Mouse (Mus musculus): ENCODE data around the gene Abr.

The Abr gene

GRCm38 (mm10) chr11:76456897-76457296, 165.2 kb downstream of the Abr start:
- peak; percentile 48 for DNase-seq (ENCODE audit: low spot score)

- peak; percentile 84 for DNase-seq (ENCODE audit: low spot score)
These were observed 165.9 kb downstream of the Abr start for GRCm38 (mm10) chr11:76456233-76456632.

GRCm38 (mm10) chr11:76454492-76454891, 167.6 kb downstream of the Abr start:
- DNase-seq (ENCODE audit: low spot score), result peak; percentile 56

GRCm38 (mm10) chr11:76450202-76450561, 171.9 kb downstream of the Abr start:
- no peak for DNase-seq (ENCODE audit: low spot score)

DNA sequence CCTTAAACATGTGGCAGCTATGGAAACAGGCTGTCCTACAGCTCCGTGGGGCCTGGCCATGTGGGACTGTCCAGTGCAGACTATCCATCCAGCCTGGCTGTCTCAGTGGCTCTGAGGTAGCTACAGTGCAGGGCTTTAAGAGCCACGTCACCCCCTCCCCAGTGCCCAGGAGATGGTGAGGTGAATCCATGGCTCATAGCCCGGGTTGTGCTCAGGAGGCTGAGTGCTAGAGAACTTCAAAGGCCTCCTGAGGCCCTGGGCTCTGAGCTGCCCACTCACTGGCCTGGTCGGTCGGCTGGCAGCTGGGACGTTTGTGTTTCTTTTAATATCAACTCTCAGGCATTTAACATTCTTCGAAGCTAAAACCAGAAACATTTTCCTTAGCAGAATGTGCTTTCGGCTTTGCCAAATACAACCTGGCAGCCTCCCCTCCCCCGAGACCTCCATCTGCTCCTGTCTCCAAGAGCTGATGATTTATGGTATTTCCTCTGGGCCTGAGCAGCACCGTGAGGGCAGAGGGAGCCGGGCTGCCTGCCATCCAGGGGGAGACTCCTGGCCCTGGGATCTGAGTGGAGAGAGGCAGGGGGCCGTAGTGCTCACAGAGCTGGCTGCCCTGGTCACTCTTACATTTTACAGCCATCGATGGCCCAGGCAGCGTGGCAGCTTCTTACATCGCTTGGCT, 172.5 kb downstream of the Abr start:
- no peak for DNase-seq (ENCODE audit: low spot score)

GRCm38 (mm10) chr11:76446251-76446650, 175.9 kb downstream of the Abr start:
- no peak for DNase-seq (ENCODE audit: low spot score)

- DNase-seq (ENCODE audit: low spot score), result no peak
These were observed 176.7 kb downstream of the Abr start for GRCm38 (mm10) chr11:76445459-76445858.

DNA sequence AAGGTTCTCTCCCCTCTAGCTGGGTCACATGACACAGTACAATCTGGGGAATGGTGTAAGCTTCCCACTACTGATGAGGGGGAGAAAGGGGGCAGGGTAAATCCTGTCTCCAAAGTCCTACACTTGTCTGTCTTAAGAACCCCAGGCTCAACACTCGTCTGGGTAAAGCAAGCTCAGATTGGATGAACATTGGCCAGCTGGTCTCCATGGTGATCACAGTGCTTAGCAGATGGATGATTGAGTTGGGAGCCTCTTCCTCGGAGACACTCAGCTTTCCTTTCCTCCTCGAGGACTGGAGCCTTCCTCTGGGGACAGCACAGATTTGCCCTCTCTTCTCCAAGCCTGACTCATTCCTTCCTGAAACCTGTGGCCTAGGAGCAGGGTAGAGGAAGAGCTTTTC, 182.4 kb downstream of the Abr start:
- no peak for DNase-seq (ENCODE audit: low spot score)

DNA sequence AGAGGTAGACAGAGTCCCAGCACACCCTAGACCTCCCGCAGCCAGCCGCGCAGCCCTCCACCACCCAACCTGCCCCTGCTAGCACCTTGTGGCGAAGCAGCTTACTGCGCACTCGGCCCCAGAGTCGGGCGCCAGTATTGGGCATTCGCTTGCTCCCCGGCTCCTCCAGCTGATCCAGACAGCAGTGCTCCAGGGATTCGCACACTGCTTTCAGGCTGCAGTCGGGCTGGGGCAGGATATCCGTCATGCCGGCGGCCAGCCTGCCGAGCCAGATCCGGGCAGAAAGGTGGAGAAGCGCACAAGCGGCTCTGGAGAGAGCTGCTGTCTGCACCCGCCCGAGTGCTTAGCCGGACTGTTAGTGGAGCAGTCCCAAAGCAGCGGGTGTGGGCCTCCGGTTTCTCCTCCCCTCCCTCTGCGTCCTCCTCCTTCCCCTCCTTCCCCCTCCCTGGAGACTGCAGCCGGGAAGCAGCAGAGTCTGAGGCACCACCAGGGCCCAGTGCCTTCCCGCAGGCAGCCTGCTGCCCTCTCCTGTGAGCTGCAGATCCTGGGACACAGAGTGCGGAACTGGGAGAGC, 185.2 kb downstream of the Abr start:
- DNase-seq (ENCODE audit: low spot score), result no peak

DNA sequence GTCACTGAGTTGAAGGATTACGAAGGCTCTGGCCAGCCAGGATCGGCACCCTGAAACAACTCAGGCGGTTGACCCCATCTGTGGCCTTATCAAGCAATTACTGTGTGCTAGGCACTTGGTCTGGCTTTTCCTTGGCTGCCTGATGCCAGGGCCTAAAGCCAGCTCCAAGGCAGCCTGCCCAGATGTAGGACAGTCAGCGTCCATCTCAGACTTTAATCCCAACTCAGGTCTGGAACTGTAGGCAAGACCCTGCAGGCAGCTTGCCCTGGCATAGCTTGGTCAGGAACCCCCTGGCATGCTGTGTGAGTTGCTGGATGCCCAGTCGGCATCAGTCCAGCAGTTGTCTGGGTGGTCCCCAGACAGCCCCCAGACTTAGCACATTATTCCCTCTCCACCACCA, 186.1 kb downstream of the Abr start:
- DNase-seq (ENCODE audit: low spot score), result no peak

DNA sequence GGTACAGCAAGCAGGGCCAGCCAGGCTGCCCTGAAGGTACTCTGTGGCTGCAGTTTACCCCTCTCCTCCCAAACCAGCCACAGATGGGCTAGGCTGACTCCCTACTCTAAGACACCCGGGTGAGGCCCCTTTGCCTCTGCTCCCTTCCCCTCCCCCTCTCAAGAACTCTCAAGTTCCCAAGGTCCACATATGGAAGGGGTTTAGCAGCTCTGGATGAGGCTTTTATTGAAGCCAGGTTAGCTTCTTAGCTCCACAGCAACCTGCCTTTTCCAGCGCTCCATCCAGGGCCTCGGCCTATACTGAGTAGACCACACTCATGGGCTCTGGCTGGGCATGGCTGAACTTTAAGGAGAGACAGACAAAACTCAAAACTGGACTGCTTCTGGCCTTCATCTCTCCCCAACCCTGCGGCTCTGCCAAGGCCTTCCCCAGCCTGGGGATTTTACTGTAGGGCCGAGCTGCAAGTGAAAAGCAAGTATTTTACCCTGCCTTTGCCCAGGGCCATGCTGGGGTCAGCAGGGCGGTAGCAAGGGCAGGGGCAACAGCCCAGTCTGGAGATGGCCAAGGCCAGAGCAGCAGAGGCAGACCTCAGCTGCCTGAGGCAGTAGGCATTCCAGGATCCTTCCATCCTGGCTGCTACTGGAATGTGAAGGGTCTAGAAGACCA, 192.0 kb downstream of the Abr start:
- DNase-seq (ENCODE audit: low spot score), result no peak

- no peak for DNase-seq (ENCODE audit: low spot score)
These were observed 192.6 kb downstream of the Abr start for GRCm38 (mm10) chr11:76429556-76429955.

DNA sequence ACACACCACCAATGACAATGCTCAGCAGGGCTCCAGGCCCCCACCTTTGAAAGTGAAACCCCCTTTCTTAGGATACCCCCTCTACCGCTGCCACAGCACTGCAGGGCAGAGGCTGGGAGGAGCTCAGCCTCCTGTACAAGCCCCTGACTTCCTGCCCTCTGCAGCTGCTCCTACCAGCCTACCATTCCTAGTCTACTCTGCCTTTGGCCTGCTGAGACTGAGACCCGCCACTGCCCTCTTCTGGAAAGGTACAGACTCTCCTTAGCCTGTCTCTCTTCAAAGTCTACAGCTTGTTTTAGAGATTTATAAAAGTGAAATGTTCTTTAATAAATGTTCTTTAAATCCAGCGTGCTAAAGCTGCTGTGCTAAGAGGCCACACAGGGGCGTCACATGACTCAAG, 193.1 kb downstream of the Abr start:
- DNase-seq (ENCODE audit: low spot score), result no peak

- no peak for DNase-seq (ENCODE audit: low spot score)
These were observed 194.3 kb downstream of the Abr start for GRCm38 (mm10) chr11:76427781-76428180.

- no peak for DNase-seq (ENCODE audit: low spot score)
These were observed 196.4 kb downstream of the Abr start for GRCm38 (mm10) chr11:76425749-76426148.

DNA sequence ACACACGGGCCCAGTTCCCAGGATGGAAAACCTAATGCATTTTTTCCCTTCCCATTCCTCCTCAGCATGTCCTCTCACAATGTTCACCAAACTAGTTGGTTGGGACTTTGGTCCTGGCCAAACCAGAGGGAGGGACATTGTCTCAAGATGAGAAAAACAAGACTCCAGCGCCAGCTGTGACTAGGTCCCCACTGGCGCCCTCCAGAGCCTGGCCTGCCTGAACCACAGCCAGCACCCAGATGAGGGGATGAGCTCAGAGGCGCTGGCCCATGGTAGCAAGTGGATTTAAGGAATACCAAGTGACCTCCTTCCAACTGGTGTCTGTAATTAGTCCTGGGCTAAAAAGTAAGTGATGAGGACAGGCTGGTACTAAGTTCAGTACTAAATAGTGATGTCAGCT, 201.2 kb downstream of the Abr start:
- DNase-seq (ENCODE audit: low spot score), result no peak

DNA sequence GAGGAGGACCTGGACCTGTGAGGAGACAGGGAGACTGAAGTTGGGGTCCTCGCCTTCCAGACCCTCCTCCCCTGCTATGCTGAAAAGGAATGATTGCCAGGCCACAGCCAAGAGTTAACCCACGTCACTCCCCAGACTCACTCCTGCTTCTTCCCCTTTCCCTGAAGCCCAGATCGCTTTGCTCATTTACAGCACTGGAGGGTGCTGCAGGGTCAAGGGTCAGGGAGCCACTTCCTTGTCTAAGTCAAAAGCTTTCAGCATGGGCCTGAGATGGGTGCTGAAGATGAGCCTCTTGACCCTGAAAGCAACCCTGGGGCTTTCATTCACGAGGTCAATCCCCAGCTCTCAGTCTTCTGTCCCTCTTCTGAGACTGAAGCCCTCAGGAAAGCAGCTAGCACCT, 202.9 kb downstream of the Abr start:
- DNase-seq (ENCODE audit: low spot score), result no peak

- DNase-seq (ENCODE audit: low spot score), result no peak
These were observed 203.7 kb downstream of the Abr start for GRCm38 (mm10) chr11:76418423-76418822.

- DNase-seq (ENCODE audit: low spot score), result no peak
These were observed 206.1 kb downstream of the Abr start for GRCm38 (mm10) chr11:76415985-76416384.

GRCm38 (mm10) chr11:76415001-76415400, 207.1 kb downstream of the Abr start:
- no peak for DNase-seq (ENCODE audit: low spot score)

DNA sequence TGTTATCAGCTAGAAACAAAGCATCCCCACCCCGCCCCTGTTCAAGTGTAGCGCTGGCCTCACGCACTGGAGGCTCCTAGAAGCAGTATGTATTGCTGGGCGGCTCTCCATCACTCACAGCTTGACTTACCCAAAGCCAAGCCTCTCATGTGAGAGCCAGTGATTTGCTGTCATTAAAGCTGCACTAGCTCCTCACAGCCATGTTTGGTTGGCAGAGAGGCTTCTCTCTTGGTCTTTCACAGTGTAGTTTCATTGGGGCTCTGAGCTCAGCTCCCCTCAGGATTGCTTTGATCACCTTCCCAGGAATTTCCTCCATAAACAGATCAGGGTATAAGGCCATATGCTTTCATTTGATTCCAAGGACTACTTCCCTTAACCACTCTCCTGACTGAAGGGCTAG, 208.9 kb downstream of the Abr start:
- no peak for DNase-seq (ENCODE audit: low spot score)

- peak; percentile 61 for DNase-seq (ENCODE audit: low spot score)
These were observed 211.3 kb downstream of the Abr start for GRCm38 (mm10) chr11:76410826-76411225.

GRCm38 (mm10) chr11:76406702-76407583, 215.2 kb downstream of the Abr start, which contains the start of gene Timm22:
Gene Timm22, plus strand, starts transcription at chr11:76406952.
- peak; percentile 97 for DNase-seq (ENCODE audit: low spot score)

Data from T-cell, adult 2 months (primary cell).